Mouse (Mus musculus): ENCODE measurements around the gene Dgat2.

GRCm38 (mm10) chr7:99149017-99149416, 33.5 kb downstream of the Dgat2 start:
- TF ChIP-seq CTCF (IDR thresholded peaks at IDR 0.05; ENCODE audit: control insufficient read depth, insufficient read depth, insufficient read length), result no peak
- TF ChIP-seq MYOG (IDR thresholded peaks at IDR 0.05; ENCODE audit: control insufficient read depth, extremely low read depth, insufficient read length), result no peak
- TF ChIP-seq CEBPB (IDR thresholded peaks at IDR 0.05; ENCODE audit: low read depth), result no peak

All from C2C12 (cell line).